Mouse (Mus musculus) mesoderm, embryonic 11.5 days (tissue): ENCODE data around the gene Gm28363.
"Not testable (repeated sequence)": the region's sequence is repeated elsewhere in the genome, so short reads cannot be mapped to it uniquely, and the experiment has no call there.

Experiments
- DNase-seq: peaks from one replicate; pipeline ENCODE4 v3.0.0-alpha.2; 2012; ENCODE audit warnings: low read depth, low spot score

Gene Gm28363

DNA sequence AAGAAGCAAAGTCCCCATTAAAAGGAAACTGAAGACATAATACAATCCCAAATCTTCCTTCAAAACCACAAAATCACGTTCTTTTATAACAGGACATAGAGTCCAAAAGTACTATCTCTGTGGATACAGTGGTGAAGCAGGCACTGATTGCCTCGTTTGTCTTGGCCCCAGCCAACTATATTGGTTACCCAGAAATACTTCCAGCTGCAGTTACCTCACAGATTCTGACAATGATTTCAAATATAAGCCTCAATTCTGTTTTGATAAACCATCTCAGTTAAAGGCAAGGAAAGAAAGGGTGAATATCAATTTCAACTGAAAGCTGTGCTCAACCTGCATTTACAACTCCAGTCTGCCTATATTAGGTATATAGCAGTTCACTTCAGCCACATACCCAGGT is at the start of gene Gm28363:
TSS of gene Gm28363 (plus strand) at position 301 of the 400 bp plus-strand sequence.
- DNase-seq: not testable (repeated sequence)

DNA sequence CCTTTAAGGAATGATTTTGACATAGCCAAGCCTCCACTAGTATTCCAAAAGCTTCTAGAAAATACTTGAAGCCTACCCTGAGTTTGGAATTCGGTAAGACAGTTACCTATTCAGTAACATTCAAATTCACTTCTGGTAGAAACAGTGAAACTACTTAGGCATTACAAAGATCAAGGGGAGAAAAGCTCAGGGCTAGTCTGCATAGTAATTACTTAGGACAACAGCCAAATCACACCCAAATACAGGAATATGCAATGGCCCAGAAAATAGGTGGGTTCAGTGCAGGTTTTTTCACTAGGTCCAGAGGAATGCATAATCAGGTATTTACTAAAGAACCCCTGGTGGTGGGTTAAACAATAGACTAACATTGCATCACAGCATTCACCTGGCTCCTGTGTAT is 46.7 kb upstream of the Gm28363 start:
- DNase-seq: not testable (repeated sequence)
